Mouse (Mus musculus) gastrocnemius, adult 8-10 months (tissue): ENCODE results near the gene Elfn2. TPM values are rescaled to one million over a fixed set of nuclear protein-coding genes. Genes with fewer than 3 reads are reported as not detected.
A peak's percentile ranks its signal among the peaks of the same experiment; 100 is the strongest.

ENCODE experiments used
- DNase-seq, 2 experiments: peaks; one replicate each; pipeline ENCODE4 v3.0.0; 2022; ENCODE audit warnings: low spot score in 2 of 2
- total RNA-seq, 4 experiments: library from RNA; stranded (reverse); gene quantifications; 2 replicates each; pipeline ENCODE4 v1.2.4; 2022

Gene Elfn2
- total RNA-seq, 4 experiments from 2014 or later = 0.05 to 0.11 (median 0.07) TPM; not detected in 1

- no peak for DNase-seq
Measured at GRCm38 (mm10) chr15:78726697-78727096, 8.1 kb upstream of the Elfn2 start.

- DNase-seq = no peak
Measured at GRCm38 (mm10) chr15:78720532-78720931, 2.0 kb upstream of the Elfn2 start.

DNA sequence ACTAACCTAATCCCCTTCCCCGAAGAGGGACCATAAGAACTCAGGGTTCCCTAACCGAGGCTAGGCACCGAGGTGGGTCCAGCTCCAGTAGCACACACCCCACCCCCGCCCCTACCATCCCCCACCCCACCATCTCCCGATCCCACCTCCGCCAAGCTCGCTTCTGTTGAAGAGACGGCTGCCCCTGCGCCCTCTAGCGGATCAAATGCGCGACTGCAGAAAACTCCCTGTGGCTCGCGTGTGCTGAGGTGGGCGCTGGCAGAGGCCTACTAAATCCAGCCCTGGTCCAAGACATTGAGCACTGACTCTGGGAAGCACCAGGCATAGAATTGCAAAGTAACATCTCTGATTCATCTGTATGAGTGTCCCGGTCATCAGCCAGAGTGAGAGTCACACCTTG lies 1.5 kb upstream of the Elfn2 start:
- DNase-seq = peak in 1 of 2 experiments; percentile 26

DNA sequence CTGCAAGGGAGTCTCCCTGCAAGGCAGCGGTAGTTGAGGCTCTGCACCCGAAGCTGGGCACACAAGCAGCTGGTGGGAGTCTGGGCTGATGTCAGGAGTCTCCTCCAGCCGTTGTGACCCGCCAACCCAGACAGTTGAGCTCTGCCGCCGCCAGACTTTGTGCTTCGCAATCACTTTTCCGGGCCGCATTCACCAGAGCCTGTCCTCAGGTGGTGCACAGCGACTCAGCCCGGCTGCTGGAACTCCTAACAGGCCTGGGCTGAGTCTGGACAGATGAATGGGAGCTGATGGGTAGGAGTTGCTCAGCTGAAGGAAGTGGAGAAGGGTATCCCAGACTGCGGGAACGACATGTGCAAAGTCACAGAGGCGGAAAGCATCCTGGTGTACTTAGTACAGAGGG lies 845 bp upstream of the Elfn2 start:
- no peak for DNase-seq

DNA sequence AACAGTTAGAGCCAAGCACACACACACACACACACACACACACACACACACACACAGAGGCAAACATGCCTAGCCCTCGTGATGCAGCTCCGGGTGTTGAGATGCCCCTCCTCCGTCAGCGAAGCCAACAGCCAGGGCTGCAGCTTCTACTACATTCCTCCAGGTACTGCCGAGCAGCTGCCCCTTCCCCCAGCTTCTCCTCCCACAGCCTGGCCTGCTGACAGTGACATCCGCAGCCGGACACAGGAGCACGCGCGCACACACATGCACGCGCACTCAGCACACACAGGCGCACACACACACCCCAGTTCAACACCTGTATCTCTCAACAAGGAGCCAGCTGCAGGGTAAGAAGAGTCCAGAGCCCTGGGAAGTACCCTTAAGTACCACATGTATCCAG lies 1.6 kb downstream of the Elfn2 start:
- no peak for DNase-seq

DNA sequence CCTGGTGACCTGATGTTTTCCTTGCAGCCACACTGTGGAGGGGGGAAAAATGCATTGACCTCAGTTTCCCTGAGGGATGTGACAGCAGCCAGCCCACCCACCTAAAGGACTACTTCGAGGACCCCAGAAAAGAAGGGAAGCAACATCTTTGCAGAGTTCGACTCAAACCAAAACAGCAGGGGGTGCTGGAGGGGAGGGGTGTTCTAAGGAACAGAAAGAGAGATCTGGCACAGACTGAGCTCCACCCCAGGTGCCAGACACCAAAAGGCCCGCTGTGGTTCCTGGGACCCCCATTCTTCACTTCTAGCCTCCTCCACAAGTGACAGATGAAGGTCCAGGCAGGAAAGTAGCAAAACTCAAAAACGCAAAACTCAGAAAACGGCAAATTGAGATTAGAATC lies 2.7 kb downstream of the Elfn2 start:
- no peak for DNase-seq

- no peak for DNase-seq
Measured at GRCm38 (mm10) chr15:78713751-78714150, 4.8 kb downstream of the Elfn2 start.

- DNase-seq = no peak
Measured at GRCm38 (mm10) chr15:78712335-78713258, 6.0 kb downstream of the Elfn2 start.

- no peak for DNase-seq
Measured at GRCm38 (mm10) chr15:78711935-78712334, 6.6 kb downstream of the Elfn2 start.

DNA sequence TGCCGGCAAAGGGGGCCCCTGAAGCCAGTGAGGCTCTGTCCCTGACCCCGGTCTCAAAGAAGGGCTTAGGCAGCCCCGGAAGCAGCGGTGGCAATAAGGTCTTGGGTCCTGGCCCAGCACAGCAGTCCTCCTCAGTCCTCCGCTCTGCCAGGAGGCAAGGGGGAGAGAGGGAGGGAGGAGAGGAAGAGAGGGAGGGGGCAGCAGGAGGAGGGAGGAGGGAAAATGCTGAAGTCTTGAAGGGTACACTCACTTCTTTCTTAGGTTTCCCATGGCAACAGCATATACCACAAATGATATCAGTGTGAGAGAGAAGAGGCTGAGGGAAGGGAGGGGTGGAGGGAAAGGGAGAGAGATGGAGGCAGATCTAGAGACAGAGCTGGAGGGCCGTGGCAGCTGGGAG lies 7.9 kb downstream of the Elfn2 start:
- DNase-seq = no peak

DNA sequence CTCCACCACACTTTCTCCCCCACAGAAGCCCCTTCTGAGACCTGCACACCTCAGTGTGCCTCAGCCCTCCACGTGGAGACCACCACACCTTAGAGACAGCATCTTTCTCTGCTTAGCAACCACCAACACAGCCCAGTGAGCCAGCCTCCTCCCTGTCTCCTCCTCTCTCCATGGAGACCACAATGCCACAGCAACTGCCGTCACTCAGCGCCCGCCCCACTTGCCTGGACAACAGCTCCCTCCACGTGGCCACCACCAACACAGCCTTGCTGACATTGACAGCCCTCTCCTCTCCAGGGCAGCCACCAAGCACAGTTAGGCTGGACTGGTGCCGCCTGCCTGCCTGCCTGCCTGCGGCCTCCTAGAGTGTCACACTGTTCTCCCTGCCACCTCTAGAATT lies 8.8 kb downstream of the Elfn2 start:
- no peak for DNase-seq

GRCm38 (mm10) chr15:78706630-78707029 lies 11.9 kb downstream of the Elfn2 start:
- no peak for DNase-seq

- DNase-seq = no peak
Measured at GRCm38 (mm10) chr15:78704824-78705223, 13.7 kb downstream of the Elfn2 start.

GRCm38 (mm10) chr15:78704007-78704406 lies 14.6 kb downstream of the Elfn2 start:
- DNase-seq = no peak

- no peak for DNase-seq
Measured at GRCm38 (mm10) chr15:78700420-78700819, 18.2 kb downstream of the Elfn2 start.

- DNase-seq = no peak
Measured at GRCm38 (mm10) chr15:78699513-78699912, 19.1 kb downstream of the Elfn2 start.

DNA sequence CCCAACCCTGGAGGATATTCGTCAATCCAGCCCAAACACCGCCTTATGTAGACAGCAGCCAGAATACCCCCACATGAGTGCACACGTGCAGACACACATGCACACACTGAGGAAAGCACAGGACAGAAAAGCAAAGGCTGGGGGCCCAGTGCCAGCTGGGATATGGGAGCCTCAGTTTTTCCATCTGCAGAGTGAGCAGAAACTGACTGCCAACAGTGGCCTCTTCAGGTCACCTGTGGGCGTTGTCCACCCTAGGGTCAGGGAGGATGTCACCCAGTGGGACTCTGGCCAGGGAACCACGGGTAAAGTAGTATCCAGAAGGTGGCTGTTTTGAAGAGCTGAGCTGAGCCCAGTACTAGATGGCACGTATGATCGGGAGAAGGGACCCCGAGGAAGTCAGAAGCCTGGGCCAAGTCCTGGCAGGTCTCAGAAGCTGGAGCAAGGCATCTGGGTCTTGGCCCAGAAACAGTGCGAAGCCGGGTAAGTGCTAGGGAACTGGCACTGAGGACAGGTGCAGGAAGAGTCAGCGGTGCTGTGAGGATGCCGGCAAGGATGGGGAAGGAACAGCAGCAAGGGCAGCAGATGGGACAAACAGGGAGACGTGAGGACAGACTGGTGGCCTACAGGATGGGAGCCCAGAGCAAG lies 20.0 kb downstream of the Elfn2 start:
- DNase-seq = no peak

GRCm38 (mm10) chr15:78698084-78698483 lies 20.5 kb downstream of the Elfn2 start:
- DNase-seq = no peak

- DNase-seq = no peak
Measured at GRCm38 (mm10) chr15:78695745-78696144, 22.8 kb downstream of the Elfn2 start.

GRCm38 (mm10) chr15:78692505-78692904 lies 26.1 kb downstream of the Elfn2 start:
- DNase-seq = no peak

DNA sequence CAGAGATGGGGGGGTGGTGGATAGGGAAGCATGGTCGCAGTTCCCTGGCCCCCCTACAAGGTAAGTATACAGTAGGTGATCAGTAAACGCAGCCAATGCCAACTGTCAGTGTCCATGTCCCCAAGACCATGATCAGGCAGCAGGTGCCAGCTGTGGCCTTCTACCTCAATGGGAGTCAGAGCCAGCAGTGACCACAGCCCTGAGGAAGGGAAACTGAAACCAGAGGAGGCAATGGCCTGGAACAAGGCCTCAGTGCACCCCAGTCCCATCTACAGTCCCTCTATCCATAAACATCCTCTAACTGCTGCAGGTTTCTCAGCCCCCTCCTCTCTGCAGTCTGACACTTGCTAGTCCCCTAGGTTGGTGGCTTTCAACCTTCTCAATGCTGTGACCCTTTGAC lies 27.9 kb downstream of the Elfn2 start:
- DNase-seq = no peak

GRCm38 (mm10) chr15:78686910-78687309 lies 31.7 kb downstream of the Elfn2 start:
- no peak for DNase-seq

GRCm38 (mm10) chr15:78684111-78684510 lies 34.5 kb downstream of the Elfn2 start:
- no peak for DNase-seq
